Mouse (Mus musculus) forebrain, embryonic 14.5 days (tissue): ENCODE data around the gene Kcnma1. TPM values are rescaled to one million over a fixed set of nuclear protein-coding genes. Genes with fewer than 3 reads are reported as not detected.

Experiments used
- ATAC-seq: fragments of 200-750 bp; cut with Nextera tagmentation; 2 replicates; pipeline ENCODE4 v1.8.0; 2017; ENCODE audit warnings: mild to moderate bottlenecking, moderate library complexity
- DNase-seq: peaks from one replicate; pipeline ENCODE4 v3.0.0-alpha.2; 2015; ENCODE audit warnings: low spot score
- H3K27ac ChIP-seq: fragments of 300-500 bp; sonication (generic); 2 replicates; pipeline ENCODE4 v1.5.1; 2014; ENCODE audit warnings: low read depth, mild to moderate bottlenecking, control low read depth, low read length, moderate library complexity
- H3K27me3 ChIP-seq: fragments of 300-500 bp; sonication (generic); replicated peaks from 2 replicates; pipeline ENCODE4 v1.6.1; 2014; ENCODE audit warnings: low read length, control low read depth, mixed read lengths; ENCODE audit not compliant: control insufficient read depth, insufficient read depth
- H3K36me3 ChIP-seq: fragments of 300-500 bp; sonication (generic); 2 replicates; pipeline ENCODE4 v1.6.1; 2014; ENCODE audit warnings: low read length, control low read depth; ENCODE audit not compliant: control insufficient read depth, insufficient read depth
- H3K4me1 ChIP-seq: fragments of 300-500 bp; sonication (generic); 2 replicates; pipeline ENCODE4 v1.6.1; 2014; ENCODE audit warnings: antibody characterized with exemption, low read length, control low read depth; ENCODE audit not compliant: control insufficient read depth, insufficient read depth
- H3K4me2 ChIP-seq: fragments of 300-500 bp; sonication (generic); 2 replicates; pipeline ENCODE4 v1.6.1; 2014; ENCODE audit warnings: mild to moderate bottlenecking, control low read depth, low read length
- H3K4me3 ChIP-seq: fragments of 300-500 bp; sonication (generic); 2 replicates; pipeline ENCODE4 v1.5.1; 2014; ENCODE audit warnings: low read depth, low read length, control low read depth
- H3K9ac ChIP-seq: fragments of 300-500 bp; sonication (generic); 2 replicates; pipeline ENCODE4 v1.6.1; 2014; ENCODE audit warnings: mild to moderate bottlenecking, low read length, control low read depth, moderate library complexity
- H3K9me3 ChIP-seq: fragments of 300-500 bp; sonication (generic); replicated peaks from 2 replicates; pipeline ENCODE4 v1.6.1; 2016; ENCODE audit warnings: low read length, control low read depth, mixed read lengths; ENCODE audit not compliant: control insufficient read depth
- WGBS: fragments of 180-500 bp; shearing (Covaris S2); extraction: QIAGEN DNeasy Blood & Tissue Kit; methylation state at CpG from one replicate; pipeline ENCODE4 v1.1.7; 2014; 5-methylcytosine and 5-hydroxymethylcytosine counted together
- polyA plus RNA-seq: library from polyadenylated mRNA; unstranded; fragments of >200 nt; fragmentation: Nextera tagmentation; extraction: Ambion mirVana; gene quantifications from 2 replicates; pipeline ENCODE4 v1.2.1, GENCODE M21; 2014

The Kcnma1 gene
- polyA plus RNA-seq, 1 experiment from 2014 or later: 6.6 TPM

- DNase-seq (no peak), ATAC-seq (no peak)
- no peaks in the 10 kb centered on the region for H3K36me3 ChIP-seq
- no peak overlapping the region for H3K4me3 ChIP-seq
- no peak overlapping the region for H3K4me2 ChIP-seq
- H3K27ac ChIP-seq: no peak overlapping the region
- H3K4me1 ChIP-seq: no peaks in the 10 kb centered on the region
- WGBS: 90% methylated on average over 5 of the region's 5 CpGs
- no peaks in the 10 kb centered on the region for H3K27me3 ChIP-seq
- H3K9me3 ChIP-seq: no peaks in the 10 kb centered on the region
- H3K9ac ChIP-seq: no peak overlapping the region
These were observed 114.8 kb downstream of the Kcnma1 start for GRCm38 (mm10) chr14:23899462-23899861.

- ATAC-seq: no peak
- WGBS: 89% methylated on average over 5 of the region's 5 CpGs
- Histone ChIP-seq H3K4me2 (no peak overlapping the region), H3K9me3 (no peaks in the 10 kb centered on the region), H3K27ac (no peak overlapping the region), H3K9ac (no peak overlapping the region), H3K4me1 (no peaks in the 10 kb centered on the region), H3K27me3 (no peaks in the 10 kb centered on the region), H3K36me3 (no peaks in the 10 kb centered on the region), H3K4me3 (no peak overlapping the region)
- no peak for DNase-seq
These were observed 116.5 kb downstream of the Kcnma1 start for GRCm38 (mm10) chr14:23897815-23898214.

DNA sequence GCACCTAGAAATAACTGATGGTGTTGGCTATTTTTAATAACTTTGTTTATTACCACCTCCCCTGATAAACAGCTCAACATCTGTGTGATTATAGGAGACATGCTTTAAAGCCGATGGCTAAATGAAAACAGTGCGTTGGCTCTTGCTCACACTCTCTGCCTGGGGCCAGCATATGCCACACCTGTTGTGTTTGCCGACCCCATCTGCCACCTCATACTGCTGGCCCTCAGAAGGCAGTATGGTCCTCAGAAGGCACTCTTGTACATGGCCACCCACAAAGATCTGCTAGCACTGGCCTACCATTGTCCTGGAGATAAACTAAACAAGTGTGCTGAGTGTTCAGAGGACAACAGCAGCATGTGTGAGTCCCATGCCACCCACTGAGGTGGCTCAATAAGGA is 118.3 kb downstream of the Kcnma1 start:
- ATAC-seq (no peak), DNase-seq (no peak)
- Histone ChIP-seq H3K4me3 (no peak overlapping the region), H3K9me3 (no peaks in the 10 kb centered on the region), H3K27ac (no peak overlapping the region), H3K4me1 (no peaks in the 10 kb centered on the region), H3K9ac (no peak overlapping the region), H3K36me3 (no peaks in the 10 kb centered on the region), H3K27me3 (no peaks in the 10 kb centered on the region), H3K4me2 (no peak overlapping the region)
- WGBS: 57% methylated on average over 3 of the region's 3 CpGs

- ATAC-seq: no peak
- no peaks in the 10 kb centered on the region for H3K36me3 ChIP-seq
- DNase-seq: no peak
- H3K4me1 ChIP-seq: no peaks in the 10 kb centered on the region
- WGBS: 88% methylated on average over 4 of the region's 4 CpGs
- no peak overlapping the region for H3K27ac ChIP-seq
- no peaks in the 10 kb centered on the region for H3K27me3 ChIP-seq
- H3K9me3 ChIP-seq: no peaks in the 10 kb centered on the region
- H3K4me3 ChIP-seq: no peak overlapping the region
- no peak overlapping the region for H3K4me2 ChIP-seq
- no peak overlapping the region for H3K9ac ChIP-seq
These were observed 128.2 kb downstream of the Kcnma1 start for GRCm38 (mm10) chr14:23886112-23886511.

- no peak overlapping the region for H3K9ac ChIP-seq
- ATAC-seq (no peak), DNase-seq (no peak)
- H3K4me1 ChIP-seq: no peaks in the 10 kb centered on the region
- H3K4me2 ChIP-seq: no peak overlapping the region
- no peak overlapping the region for H3K27ac ChIP-seq
- WGBS: 69% methylated on average over 6 of the region's 6 CpGs
- no peak overlapping the region for H3K4me3 ChIP-seq
- H3K36me3 ChIP-seq: no peaks in the 10 kb centered on the region
- no peaks in the 10 kb centered on the region for H3K9me3 ChIP-seq
- no peaks in the 10 kb centered on the region for H3K27me3 ChIP-seq
These were observed 128.8 kb downstream of the Kcnma1 start for GRCm38 (mm10) chr14:23885539-23885938.

GRCm38 (mm10) chr14:23885071-23885470 is 129.2 kb downstream of the Kcnma1 start:
- Histone ChIP-seq H3K27me3 (no peaks in the 10 kb centered on the region), H3K4me3 (no peak overlapping the region), H3K36me3 (no peaks in the 10 kb centered on the region), H3K27ac (no peak overlapping the region), H3K9me3 (no peaks in the 10 kb centered on the region), H3K4me1 (no peaks in the 10 kb centered on the region), H3K4me2 (no peak overlapping the region), H3K9ac (no peak overlapping the region)
- ATAC-seq: no peak
- 89% methylated on average over 4 of the region's 4 CpGs for WGBS
- DNase-seq: no peak

- DNase-seq (no peak), ATAC-seq (no peak)
- no peak overlapping the region for H3K9ac ChIP-seq
- H3K36me3 ChIP-seq: no peaks in the 10 kb centered on the region
- H3K4me1 ChIP-seq: no peaks in the 10 kb centered on the region
- H3K27ac ChIP-seq: no peak overlapping the region
- H3K9me3 ChIP-seq: no peaks in the 10 kb centered on the region
- no peak overlapping the region for H3K4me2 ChIP-seq
- H3K27me3 ChIP-seq: no peaks in the 10 kb centered on the region
- H3K4me3 ChIP-seq: no peak overlapping the region
- WGBS: 84% methylated on average over 1 of the region's 1 CpGs
These were observed 132.3 kb downstream of the Kcnma1 start for GRCm38 (mm10) chr14:23882001-23882400.

- H3K4me2 ChIP-seq: no peak overlapping the region
- H3K4me1 ChIP-seq: no peaks in the 10 kb centered on the region
- ATAC-seq (no peak), DNase-seq (no peak)
- H3K27ac ChIP-seq: no peak overlapping the region
- no peak overlapping the region for H3K4me3 ChIP-seq
- H3K27me3 ChIP-seq: no peaks in the 10 kb centered on the region
- WGBS: 85% methylated on average over 3 of the region's 3 CpGs
- no peaks in the 10 kb centered on the region for H3K9me3 ChIP-seq
- H3K36me3 ChIP-seq: no peaks in the 10 kb centered on the region
- no peak overlapping the region for H3K9ac ChIP-seq
These were observed 135.0 kb downstream of the Kcnma1 start for GRCm38 (mm10) chr14:23879331-23879730.

DNA sequence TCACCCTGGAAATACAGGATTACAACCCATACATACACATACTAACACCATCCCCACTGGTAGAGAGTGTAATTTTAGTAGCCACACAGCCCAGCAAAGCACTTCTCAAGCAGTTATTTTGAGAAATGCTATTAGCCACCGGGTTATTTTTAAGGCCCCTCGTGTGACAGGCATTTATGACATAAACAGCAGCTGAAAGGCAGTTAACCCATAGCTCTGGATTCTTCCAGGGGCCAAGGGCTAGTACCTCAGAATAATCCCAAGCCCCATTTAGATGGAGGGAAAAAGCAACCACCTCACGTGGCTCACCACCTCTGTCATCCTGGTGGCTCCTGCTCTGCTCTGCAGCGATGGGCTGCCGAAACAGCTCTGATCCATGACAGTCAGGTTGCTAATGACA is 136.7 kb downstream of the Kcnma1 start:
- Histone ChIP-seq H3K9me3 (no peaks in the 10 kb centered on the region), H3K4me2 (no peak overlapping the region), H3K4me3 (no peak overlapping the region), H3K27me3 (no peaks in the 10 kb centered on the region), H3K9ac (no peak overlapping the region), H3K4me1 (no peaks in the 10 kb centered on the region), H3K36me3 (no peaks in the 10 kb centered on the region), H3K27ac (no peak overlapping the region)
- WGBS: 89% methylated on average over 5 of the region's 5 CpGs
- DNase-seq (no peak), ATAC-seq (no peak)
